Mouse (Mus musculus) ES-Bruce4 (cell line): ENCODE results near the gene Rab35. TPM values are rescaled to one million over a fixed set of nuclear protein-coding genes. Genes with fewer than 3 reads are reported as not detected.
A peak's percentile ranks its signal among the peaks of the same experiment; 100 is the strongest.

Experiments used
- H3K27ac ChIP-seq: 2 replicates; pipeline ENCODE4 v1.5.1; 2012; ENCODE audit warnings: low read length, inconsistent platforms; ENCODE audit not compliant: insufficient read depth
- H3K27me3 ChIP-seq: 2 replicates; pipeline ENCODE4 v1.6.1; 2012; ENCODE audit warnings: mild to moderate bottlenecking, low read length, inconsistent platforms; ENCODE audit not compliant: control insufficient read depth, poor library complexity, insufficient read depth, severe bottlenecking
- H3K36me3 ChIP-seq: 2 replicates; pipeline ENCODE4 v1.6.1; 2012; ENCODE audit warnings: inconsistent platforms, mild to moderate bottlenecking, low read length, moderate library complexity; ENCODE audit not compliant: control insufficient read depth, poor library complexity, insufficient read depth, severe bottlenecking
- H3K4me1 ChIP-seq: one replicate; pipeline ENCODE4 v1.8.1; 2011; ENCODE audit warnings: low read length; ENCODE audit not compliant: control insufficient read depth, insufficient read depth
- H3K4me3 ChIP-seq: 2 replicates; pipeline ENCODE4 v1.5.1; 2011; ENCODE audit warnings: low read depth, mild to moderate bottlenecking, low read length
- H3K9ac ChIP-seq: 2 replicates; pipeline ENCODE4 v1.6.1; 2012; ENCODE audit warnings: low read depth, mild to moderate bottlenecking, inconsistent platforms; ENCODE audit not compliant: poor library complexity, severe bottlenecking
- H3K9me3 ChIP-seq: replicated peaks from 2 replicates; pipeline ENCODE4 v1.6.1; 2012; ENCODE audit warnings: mild to moderate bottlenecking, low read length, inconsistent platforms; ENCODE audit not compliant: control insufficient read depth, poor library complexity, insufficient read depth, severe bottlenecking
- CTCF ChIP-seq: IDR thresholded peaks from one replicate; pipeline ENCODE4 v1.8.1; 2011; ENCODE audit warnings: low read depth, low read length
- EP300 ChIP-seq: IDR thresholded peaks from 2 replicates; pipeline ENCODE4 v1.6.1; 2011; ENCODE audit warnings: low read depth, low read length; ENCODE audit not compliant: insufficient read depth
- POLR2A ChIP-seq: IDR thresholded peaks from one replicate; pipeline ENCODE4 v1.8.1; 2011; ENCODE audit warnings: low read length; ENCODE audit not compliant: insufficient read depth
- polyA plus RNA-seq: library from polyadenylated mRNA; stranded (reverse); fragments of >200 nt; gene quantifications from 2 replicates; pipeline ENCODE4 v1.2.4, GENCODE M21; 2011; ENCODE audit warnings: low read depth; ENCODE audit not compliant: missing spikeins, insufficient read depth, insufficient read length

Gene Rab35
- polyA plus RNA-seq, 1 experiment = 58.9 TPM

DNA sequence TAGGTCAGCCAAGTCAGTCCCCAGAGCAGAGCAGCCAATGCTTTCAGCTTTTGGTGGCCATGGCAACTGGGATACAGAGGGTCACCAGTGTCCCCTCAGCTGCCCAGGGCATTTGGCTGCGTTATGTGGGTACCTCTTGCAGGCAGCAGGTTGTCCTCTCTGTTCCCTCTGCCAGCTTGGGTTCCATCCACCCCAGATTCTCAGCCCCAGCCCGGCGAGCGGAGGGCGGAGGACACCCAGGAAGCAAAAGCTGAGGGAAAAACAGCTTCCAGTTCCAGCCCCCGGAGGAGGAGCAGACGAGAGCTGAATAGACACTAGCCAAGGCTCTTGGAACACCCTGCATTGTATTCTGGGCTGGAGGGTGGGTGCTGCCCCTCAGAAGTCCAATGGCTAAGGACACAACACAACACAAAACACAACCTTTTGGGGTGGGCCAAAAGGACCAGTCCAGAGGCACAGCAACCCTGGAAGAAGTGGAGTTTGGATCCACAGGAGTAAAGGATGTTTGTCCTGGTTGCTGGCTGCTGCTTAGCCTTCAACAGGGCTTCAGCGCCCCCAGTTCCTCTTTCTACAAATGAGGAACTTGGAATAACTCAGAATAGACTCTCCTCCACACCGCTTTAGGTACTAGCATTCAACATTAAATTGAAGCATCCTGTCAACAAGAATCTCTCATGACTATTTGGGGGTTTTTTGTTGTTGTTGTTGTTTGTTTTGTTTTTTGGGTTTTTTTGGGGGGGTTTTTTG lies 7.8 kb upstream of the Rab35 start:
- Histone ChIP-seq H3K27me3 (no peaks in the 10 kb centered on the region), H3K9me3 (no peaks in the 10 kb centered on the region), H3K9ac (no peak overlapping the region), H3K36me3 (peaks cover 3% of the 10 kb centered on the region; the same call in 1 of the 2 replicates), H3K27ac (no peak overlapping the region), H3K4me1 (no peaks in the 10 kb centered on the region), H3K4me3 (no peak overlapping the region)
- TF ChIP-seq EP300 = no peak
- TF ChIP-seq POLR2A = no peak
- TF ChIP-seq CTCF = no peak

DNA sequence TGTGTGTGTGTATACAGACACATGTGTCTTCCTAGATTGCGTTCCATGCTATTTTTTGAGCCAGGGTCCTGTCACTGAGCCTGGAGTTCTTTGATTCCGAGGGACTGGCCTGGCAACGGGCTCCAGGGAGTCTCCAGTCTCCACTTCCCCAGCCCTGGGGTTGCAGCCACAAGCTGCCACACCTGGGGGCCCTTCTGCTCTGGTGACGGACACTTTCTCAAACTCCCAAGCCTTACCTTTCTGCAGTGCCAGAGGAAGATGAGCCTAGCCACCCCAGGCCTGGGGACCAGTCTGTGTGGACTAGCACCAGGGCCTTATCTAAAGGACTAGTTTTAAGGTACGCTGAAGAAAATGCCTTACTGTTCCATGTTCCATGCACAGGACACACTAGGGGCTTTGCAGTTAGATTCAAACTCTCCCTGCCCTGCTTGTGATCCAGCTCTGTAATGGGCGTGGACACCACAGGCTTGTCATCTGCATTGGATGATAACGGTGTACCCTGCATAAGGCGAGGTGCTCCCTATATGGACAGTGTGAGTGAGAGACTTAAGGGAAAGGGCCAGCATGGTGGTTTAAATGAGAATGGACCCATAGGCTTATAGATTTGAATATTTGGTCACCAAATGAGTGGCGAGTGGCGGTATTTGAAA lies 5.3 kb upstream of the Rab35 start:
- no peaks in the 10 kb centered on the region for H3K4me1 ChIP-seq
- no peaks in the 10 kb centered on the region for H3K36me3 ChIP-seq
- H3K27me3 ChIP-seq = no peaks in the 10 kb centered on the region
- TF ChIP-seq EP300 (no peak), POLR2A (no peak), CTCF (no peak)
- H3K4me3 ChIP-seq = no peak overlapping the region
- no peak overlapping the region for H3K9ac ChIP-seq
- no peak overlapping the region for H3K27ac ChIP-seq
- H3K9me3 ChIP-seq = no peaks in the 10 kb centered on the region

DNA sequence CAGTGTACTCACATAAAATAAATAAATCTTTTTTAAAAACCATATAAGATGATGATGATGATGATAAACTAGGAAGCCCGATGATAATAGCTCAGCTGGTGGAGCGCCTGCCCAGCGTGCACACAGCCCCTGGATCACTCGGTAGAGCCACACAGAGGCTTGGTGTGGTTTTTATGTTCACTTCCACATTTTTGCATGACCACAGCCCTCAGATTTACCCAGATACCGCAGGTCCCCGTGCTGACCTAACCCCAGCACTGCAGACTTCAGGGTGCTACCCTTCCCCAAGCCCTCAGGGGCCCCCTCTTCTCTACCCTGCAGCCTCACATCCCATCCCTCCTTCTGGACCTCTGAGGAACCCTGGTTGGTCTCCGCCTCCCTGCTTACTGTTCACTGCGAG lies 3.6 kb upstream of the Rab35 start:
- TF ChIP-seq POLR2A (no peak), EP300 (no peak)
- H3K27me3 ChIP-seq = no peaks in the 10 kb centered on the region
- no peaks in the 10 kb centered on the region for H3K36me3 ChIP-seq
- no peak overlapping the region for H3K27ac ChIP-seq
- no peak overlapping the region for H3K9ac ChIP-seq
- no peaks in the 10 kb centered on the region for H3K9me3 ChIP-seq
- H3K4me3 ChIP-seq = no peak overlapping the region
- H3K4me1 ChIP-seq = no peaks in the 10 kb centered on the region

DNA sequence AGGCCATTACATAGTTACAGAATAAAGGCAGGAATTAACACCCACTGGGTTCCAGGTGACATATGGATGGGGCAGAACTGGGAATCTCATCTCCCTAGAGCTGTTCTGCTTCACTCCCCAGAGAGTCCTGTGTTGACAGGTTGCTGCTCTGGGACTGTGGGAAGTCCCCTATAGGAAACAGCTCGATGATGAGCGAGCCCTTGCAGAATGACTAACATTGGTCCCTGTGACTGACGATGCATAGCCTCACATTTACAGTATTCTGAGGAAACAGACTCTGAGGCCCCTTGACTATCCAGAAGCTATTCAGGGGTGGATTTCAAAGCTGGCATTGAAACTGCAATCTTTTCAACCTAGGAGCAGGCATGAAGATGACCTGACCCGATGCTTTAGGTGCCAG lies 2.0 kb upstream of the Rab35 start:
- no peak overlapping the region for H3K27ac ChIP-seq
- TF ChIP-seq POLR2A (no peak), CTCF (no peak)
- no peak overlapping the region for H3K4me3 ChIP-seq
- H3K36me3 ChIP-seq = no peaks in the 10 kb centered on the region
- H3K9me3 ChIP-seq = no peaks in the 10 kb centered on the region
- H3K4me1 ChIP-seq = no peaks in the 10 kb centered on the region
- no peaks in the 10 kb centered on the region for H3K27me3 ChIP-seq
- H3K9ac ChIP-seq = no peak overlapping the region

DNA sequence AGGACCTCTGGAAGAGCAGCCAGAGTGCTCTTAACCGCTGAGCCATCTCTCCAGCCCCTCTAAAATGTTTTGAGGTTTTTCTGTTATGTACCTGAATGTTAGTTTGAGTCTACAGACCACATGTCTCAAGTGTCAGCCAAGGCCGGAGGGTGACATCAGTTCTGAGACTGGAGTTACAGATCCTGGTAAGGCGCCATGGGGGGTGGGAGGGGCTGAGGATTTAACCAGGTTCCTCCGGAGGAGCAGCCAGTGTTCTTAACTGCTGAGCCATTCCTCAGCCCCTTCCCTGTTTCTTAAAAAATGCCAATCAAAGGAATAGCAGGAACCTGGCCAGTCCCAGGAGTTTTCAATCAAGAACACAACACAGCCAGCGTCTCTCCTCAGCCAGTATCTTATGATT lies 1.4 kb upstream of the Rab35 start:
- H3K9ac ChIP-seq = peak overlapping the region; percentile 95; the same call in 1 of the 2 replicates
- H3K27me3 ChIP-seq = no peaks in the 10 kb centered on the region

DNA sequence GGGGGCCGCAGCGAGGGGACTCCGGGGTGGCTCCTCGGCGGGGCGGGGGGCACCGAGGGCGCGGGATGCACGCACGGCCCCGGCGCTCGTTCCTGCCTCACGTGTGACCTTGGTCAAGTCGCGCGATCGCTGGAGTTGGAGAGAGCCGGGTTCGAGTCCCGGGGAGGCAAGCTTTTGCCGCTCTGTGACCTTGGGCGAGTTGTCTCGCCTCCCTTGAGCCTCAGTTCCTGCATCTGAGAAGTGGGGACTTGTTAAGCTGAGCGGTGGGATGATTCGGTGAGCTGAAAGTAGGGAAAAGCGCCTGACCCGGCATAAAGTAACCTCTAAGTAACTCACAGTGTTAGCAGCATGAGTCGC lies 628 bp downstream of the Rab35 start:
- Histone ChIP-seq H3K27me3 (no peaks in the 10 kb centered on the region), H3K4me3 (peak overlapping the region; percentile 59)

More for the DNA sequence above, 1.4 kb upstream of the Rab35 start:
- Histone ChIP-seq H3K27ac (peak overlapping the region; percentile 13; the same call in 1 of the 2 replicates), H3K9me3 (no peaks in the 10 kb centered on the region), H3K36me3 (no peaks in the 10 kb centered on the region), H3K4me1 (no peaks in the 10 kb centered on the region), H3K4me3 (peak overlapping the region; percentile 45; the same call in 1 of the 2 replicates)
- TF ChIP-seq CTCF (no peak), POLR2A (no peak), EP300 (no peak)

More for the DNA sequence above, 628 bp downstream of the Rab35 start:
- Histone ChIP-seq H3K27ac (no peak overlapping the region), H3K36me3 (no peaks in the 10 kb centered on the region), H3K4me1 (no peaks in the 10 kb centered on the region), H3K9ac (peak overlapping the region; percentile 95), H3K9me3 (no peaks in the 10 kb centered on the region)
- TF ChIP-seq POLR2A (no peak), CTCF (no peak), EP300 (no peak)
